Mouse (Mus musculus) midbrain, embryonic 10.5 days (tissue): ENCODE measurements around the gene Bet1l. TPM values are rescaled to one million over a fixed set of nuclear protein-coding genes. Genes with fewer than 3 reads are reported as not detected.

Experiments used
- DNase-seq: peaks from one replicate; pipeline ENCODE4 v3.0.0-alpha.2; 2017; ENCODE audit warnings: low spot score
- H3K27ac ChIP-seq: fragments of 300-500 bp; sonication (generic); replicated peaks from 2 replicates; pipeline ENCODE4 v1.5.1; 2016; ENCODE audit warnings: mild to moderate bottlenecking
- H3K27me3 ChIP-seq: fragments of 300-500 bp; sonication (generic); 2 replicates; pipeline ENCODE4 v1.6.1; 2016; ENCODE audit warnings: low read depth, mild to moderate bottlenecking; ENCODE audit not compliant: poor library complexity, severe bottlenecking
- H3K36me3 ChIP-seq: fragments of 300-500 bp; sonication (generic); 2 replicates; pipeline ENCODE4 v1.6.1; 2016; ENCODE audit warnings: mild to moderate bottlenecking, moderate library complexity
- H3K4me1 ChIP-seq: fragments of 300-500 bp; sonication (generic); 2 replicates; pipeline ENCODE4 v1.6.1; 2016
- H3K4me3 ChIP-seq: fragments of 300-500 bp; sonication (generic); 2 replicates; pipeline ENCODE4 v1.5.1; 2016; ENCODE audit warnings: mild to moderate bottlenecking, moderate library complexity
- H3K9me3 ChIP-seq: fragments of 300-500 bp; sonication (generic); replicated peaks from 2 replicates; pipeline ENCODE4 v1.6.1; 2016; ENCODE audit warnings: mild to moderate bottlenecking
- WGBS: fragments of 180-500 bp; shearing (Covaris S2); methylation state at CpG from one replicate; pipeline ENCODE4 v1.1.7; 2016; 5-methylcytosine and 5-hydroxymethylcytosine counted together
- polyA plus RNA-seq: library from polyadenylated mRNA; unstranded; fragments of >200 nt; fragmentation: Nextera tagmentation; extraction: Ambion mirVana; gene quantifications from 2 replicates; pipeline ENCODE4 v1.2.1, GENCODE M21; 2016

Bet1l gene
- polyA plus RNA-seq, 1 experiment from 2014 or later, result 20.1 TPM

- peaks cover 6% of the 10 kb centered on the region; the same call in 1 of the 2 replicates for H3K27me3 ChIP-seq
- 83% methylated on average over 4 of the region's 4 CpGs for WGBS
- no peaks in the 10 kb centered on the region for H3K9me3 ChIP-seq
- no peak for DNase-seq
- peaks cover 11% of the 10 kb centered on the region; the same call in 1 of the 2 replicates for H3K4me1 ChIP-seq
- no peak overlapping the region for H3K4me3 ChIP-seq
- no peak overlapping the region for H3K27ac ChIP-seq
- no peaks in the 10 kb centered on the region for H3K36me3 ChIP-seq
Measured at GRCm38 (mm10) chr7:140820173-140820572, 37.2 kb downstream of the Bet1l start.

GRCm38 (mm10) chr7:140812850-140813249, 44.5 kb downstream of the Bet1l start:
- no peak for DNase-seq
- Histone ChIP-seq H3K4me1 (0 out of 2 replicates have a peak, but pooled peaks cover 2% of the 10 kb centered on the region), H3K4me3 (no peak overlapping the region), H3K27me3 (no peaks in the 10 kb centered on the region), H3K9me3 (no peaks in the 10 kb centered on the region), H3K27ac (no peak overlapping the region), H3K36me3 (peaks cover 32% of the 10 kb centered on the region)
- 90% methylated on average over 12 of the region's 12 CpGs for WGBS

GRCm38 (mm10) chr7:140811714-140812113, 45.7 kb downstream of the Bet1l start:
- Histone ChIP-seq H3K9me3 (no peaks in the 10 kb centered on the region), H3K4me1 (0 out of 2 replicates have a peak, but pooled peaks cover 3% of the 10 kb centered on the region), H3K27me3 (no peaks in the 10 kb centered on the region), H3K36me3 (peaks cover 32% of the 10 kb centered on the region), H3K27ac (no peak overlapping the region), H3K4me3 (no peak overlapping the region)
- no peak for DNase-seq
- 84% methylated on average over 13 of the region's 13 CpGs for WGBS

GRCm38 (mm10) chr7:140810496-140810895, 46.9 kb downstream of the Bet1l start:
- Histone ChIP-seq H3K9me3 (no peaks in the 10 kb centered on the region), H3K4me3 (no peak overlapping the region), H3K27me3 (no peaks in the 10 kb centered on the region), H3K4me1 (0 out of 2 replicates have a peak, but pooled peaks cover 3% of the 10 kb centered on the region), H3K27ac (no peak overlapping the region), H3K36me3 (peaks cover 32% of the 10 kb centered on the region)
- WGBS, result 89% methylated on average over 6 of the region's 6 CpGs
- no peak for DNase-seq

GRCm38 (mm10) chr7:140805704-140806103, 51.7 kb downstream of the Bet1l start:
- Histone ChIP-seq H3K27me3 (no peaks in the 10 kb centered on the region), H3K9me3 (no peaks in the 10 kb centered on the region), H3K36me3 (peaks cover 5% of the 10 kb centered on the region), H3K4me1 (0 out of 2 replicates have a peak, but pooled peaks cover 3% of the 10 kb centered on the region), H3K4me3 (no peak overlapping the region), H3K27ac (no peak overlapping the region)
- no peak for DNase-seq
- 18% methylated on average over 1 of the region's 1 CpGs for WGBS

Other genes with a start within 250 kb of the Bet1l start
- gene Olfr61, start 228.6 kb downstream of the Bet1l start, polyA plus RNA-seq, result not detected in 2 replicates
- gene Olfr53, start 211.1 kb downstream of the Bet1l start, polyA plus RNA-seq, result not detected in 2 replicates
- not detected in 2 replicates for gene Olfr539, start 197.6 kb downstream of the Bet1l start, polyA plus RNA-seq
- not detected in 2 replicates for gene Olfr45, start 175.6 kb downstream of the Bet1l start, polyA plus RNA-seq
- gene Olfr541, start 160.3 kb downstream of the Bet1l start, polyA plus RNA-seq, result not detected in 2 replicates
- not detected in 2 replicates for gene Cyp2e1, start 93.8 kb downstream of the Bet1l start, polyA plus RNA-seq
- gene Syce1, start 69.7 kb downstream of the Bet1l start, polyA plus RNA-seq, result 0.12 TPM in 1 of 2 replicates, not detected in the other
- gene Zfp941, start 35.4 kb downstream of the Bet1l start, polyA plus RNA-seq, result 3.0 and 5.6 TPM in 2 replicates
- gene Urah, start 22.6 kb downstream of the Bet1l start, polyA plus RNA-seq, result 0.39 and 0.55 TPM in 2 replicates
- not detected in 2 replicates for gene Scgb1c1, start 12.0 kb downstream of the Bet1l start, polyA plus RNA-seq
- gene Odf3, start 9.8 kb downstream of the Bet1l start, polyA plus RNA-seq, result not detected in 2 replicates
- gene Gm45785, start 1.2 kb downstream of the Bet1l start, polyA plus RNA-seq, result not detected in 2 replicates
- gene Ric8a, start 620 bp downstream of the Bet1l start, polyA plus RNA-seq, result 54.3 and 71.1 TPM in 2 replicates
- 343 and 348 TPM in 2 replicates for gene Psmd13, start 24.4 kb upstream of the Bet1l start, polyA plus RNA-seq
- gene Sirt3, start 24.7 kb upstream of the Bet1l start, polyA plus RNA-seq, result 29.2 and 31.8 TPM in 2 replicates
- not detected in 2 replicates for gene Cox8b, start 42.9 kb upstream of the Bet1l start, polyA plus RNA-seq
- gene Nlrp6, start 63.3 kb upstream of the Bet1l start, polyA plus RNA-seq, result 0.05 and 0.07 TPM in 2 replicates
- 15.4 and 17.1 TPM in 2 replicates for gene Pgghg, start 83.8 kb upstream of the Bet1l start, polyA plus RNA-seq
- gene Ifitm5, start 92.7 kb upstream of the Bet1l start, polyA plus RNA-seq, result 1.2 and 1.3 TPM in 2 replicates
- gene Gm45717, start 98.4 kb upstream of the Bet1l start, polyA plus RNA-seq, result 0.42 TPM in 1 of 2 replicates, not detected in the other
- 305 and 352 TPM in 2 replicates for gene Ifitm2, start 98.4 kb upstream of the Bet1l start, polyA plus RNA-seq
- gene Ifitm1, start 109.6 kb upstream of the Bet1l start, polyA plus RNA-seq, result 6.3 and 8.4 TPM in 2 replicates
- 13.7 and 16.8 TPM in 2 replicates for gene Ifitm3, start 153.2 kb upstream of the Bet1l start, polyA plus RNA-seq
- gene Ifitm6, start 160.3 kb upstream of the Bet1l start, polyA plus RNA-seq, result 0.21 TPM in 1 of 2 replicates, not detected in the other
- not detected in 2 replicates for gene Gm17387, start 171.6 kb upstream of the Bet1l start, polyA plus RNA-seq
- gene B4galnt4, start 203.5 kb upstream of the Bet1l start, polyA plus RNA-seq, result 26.8 and 29.4 TPM in 2 replicates
- gene Pkp3, start 220.6 kb upstream of the Bet1l start, polyA plus RNA-seq, result 1.8 and 2.0 TPM in 2 replicates
- 2.3 and 2.5 TPM in 2 replicates for gene Sigirr, start 243.0 kb upstream of the Bet1l start, polyA plus RNA-seq